Mouse (Mus musculus) ovary, postnatal 14 days (tissue): ENCODE data around the gene Trappc3.

Experiments
- DNase-seq: peaks from one replicate; pipeline ENCODE4 v3.0.0; 2022; ENCODE audit warnings: low spot score

Trappc3 gene

DNA sequence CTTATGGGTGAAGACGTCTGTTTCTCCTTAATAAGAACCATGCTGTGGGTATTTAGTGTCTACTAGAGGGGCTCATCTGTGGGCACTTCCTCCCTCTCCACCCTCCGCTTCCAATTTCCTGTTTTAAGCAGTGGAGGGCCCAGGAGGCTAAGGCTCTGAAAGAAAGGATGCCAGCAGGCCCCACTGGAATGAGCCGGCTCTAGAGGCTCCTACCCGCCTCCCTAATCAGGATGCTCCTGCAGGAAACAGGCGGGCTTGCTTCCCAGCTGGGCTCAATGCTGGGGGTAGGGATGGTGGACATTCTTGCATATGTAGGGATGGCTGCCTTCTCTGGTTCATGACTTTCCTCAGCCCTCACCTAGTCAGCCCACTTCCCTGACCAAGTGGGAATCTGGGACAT lies 51.1 kb downstream of the Trappc3 start:
- no peak for DNase-seq

- DNase-seq, result no peak
Measured at GRCm38 (mm10) chr4:126314393-126314792, 52.3 kb downstream of the Trappc3 start.

- DNase-seq, result no peak
Measured at GRCm38 (mm10) chr4:126315931-126316330, 53.8 kb downstream of the Trappc3 start.

DNA sequence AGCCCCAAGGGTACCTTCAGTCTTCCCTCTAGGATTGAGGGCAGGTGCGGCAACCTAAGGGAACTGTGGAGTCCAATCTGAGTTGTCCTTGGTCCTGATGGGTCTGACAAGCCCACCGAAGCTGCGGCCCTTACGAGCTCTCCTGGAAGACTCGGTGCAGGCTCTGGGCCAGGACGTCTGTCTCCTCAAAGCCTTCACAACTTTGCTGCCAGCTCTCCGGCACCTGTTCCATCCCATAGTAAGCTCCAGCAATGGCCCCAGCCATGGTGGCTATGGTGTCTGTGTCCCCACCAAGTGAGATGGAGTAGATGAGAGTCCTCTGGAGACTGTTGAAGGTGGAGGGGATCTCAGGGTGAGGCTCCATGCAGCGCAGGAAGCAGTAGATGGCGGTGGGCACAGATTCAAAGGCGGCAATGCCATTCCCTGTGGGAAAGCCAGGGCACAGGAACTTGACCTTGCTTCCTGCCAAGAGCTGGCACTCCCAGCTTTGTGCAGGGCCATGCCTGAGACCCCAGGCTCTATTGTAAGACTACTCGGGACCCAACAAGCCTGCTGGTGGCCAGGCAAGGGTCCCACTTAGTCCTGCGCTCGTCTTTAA lies 54.4 kb downstream of the Trappc3 start:
- no peak for DNase-seq

DNA sequence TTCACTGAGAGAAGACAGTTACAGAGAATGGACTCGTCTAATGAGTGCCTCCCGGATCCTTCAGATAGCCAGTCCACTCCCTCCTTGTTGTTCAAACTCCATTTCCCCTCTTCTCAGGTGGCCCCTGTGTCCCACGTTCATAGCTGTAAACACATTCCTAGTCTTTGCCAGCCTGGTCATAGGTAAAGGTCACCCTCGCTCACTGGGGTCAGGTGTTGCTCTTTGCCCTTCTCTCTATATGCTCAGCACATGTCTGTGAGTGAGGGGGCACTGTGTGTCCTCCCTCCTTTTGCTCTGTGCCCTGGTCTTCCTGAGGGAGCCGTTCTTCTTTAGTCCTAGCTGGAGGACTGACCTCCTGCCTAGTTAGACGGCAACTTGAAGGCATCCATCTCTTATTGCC lies 57.7 kb downstream of the Trappc3 start:
- DNase-seq, result no peak

GRCm38 (mm10) chr4:126321111-126321853 lies 59.2 kb downstream of the Trappc3 start, which contains the start of gene Adprhl2:
Adprhl2 (minus strand) TSS chr4:126321703.
- DNase-seq, result peak; percentile 100

DNA sequence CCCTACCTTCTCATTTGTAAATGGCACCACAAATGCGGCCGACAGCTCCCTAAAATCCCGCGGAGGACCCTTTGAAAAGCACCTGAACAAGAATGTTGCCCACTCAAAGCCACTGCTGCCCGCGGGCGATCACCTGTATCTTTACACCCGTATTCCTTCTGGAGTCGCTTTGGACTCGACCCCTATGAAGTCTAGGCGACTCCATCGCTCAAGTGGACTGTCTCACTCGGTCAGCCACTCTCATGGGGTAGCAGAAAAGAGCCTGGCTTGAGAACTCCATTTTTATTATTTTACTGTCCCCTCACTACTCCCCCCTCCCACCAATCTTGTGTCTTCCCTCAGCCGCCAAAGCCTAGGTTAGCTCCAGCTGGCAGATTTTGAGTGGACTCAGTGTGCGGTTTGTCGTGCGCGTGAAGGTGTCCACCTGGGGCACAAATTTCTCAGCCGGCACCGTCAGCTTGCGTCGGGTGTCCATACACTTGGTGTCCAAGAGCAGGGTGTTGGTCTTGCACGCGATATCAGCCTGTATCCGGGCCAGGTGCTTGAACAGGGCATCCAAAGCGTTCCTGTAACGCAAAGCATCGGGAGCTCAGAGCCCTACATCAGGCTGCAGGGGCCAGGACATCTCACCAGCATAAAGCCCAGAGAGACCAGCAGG lies 59.9 kb downstream of the Trappc3 start:
- no peak for DNase-seq

- DNase-seq, result no peak
Measured at GRCm38 (mm10) chr4:126322646-126323045, 60.5 kb downstream of the Trappc3 start.

- no peak for DNase-seq
Measured at GRCm38 (mm10) chr4:126324861-126325260, 62.7 kb downstream of the Trappc3 start.

- DNase-seq, result no peak
Measured at GRCm38 (mm10) chr4:126325281-126325861, 63.2 kb downstream of the Trappc3 start, which contains the start of gene Tekt2. Tekt2 (minus strand) TSS chr4:126325688.
